In genomic region chr11:116625081-116626000, GRCm38 (mm10) we compare ENCODE assay signal across 9 mouse cellular contexts. TPM values are rescaled to one million over a fixed set of nuclear protein-coding genes. Genes with fewer than 3 reads are reported as not detected.
A peak's percentile ranks its signal among the peaks of the same experiment; 100 is the strongest.
DNase-seq lines count a peak whose midpoint lies in the region; ATAC-seq and TF ChIP-seq lines count a peak whose summit lies in the region.
"Had no signal": no experiment of that assay in that cellular context is flagged by ENCODE, and none has a peak within 500 bp of the region (broad histone marks: within the 10 kb centered on the region; RNA-seq: fewer than 3 reads in every experiment).

No protein-coding gene starts in this region.

- H3K4me3 ChIP-seq in lung, embryonic 14.5 days (ENCODE audit: low read depth, low read length), result no peak overlapping the region

- no peak overlapping the region for H3K9ac ChIP-seq in lung, embryonic 14.5 days
- H3K9ac ChIP-seq: limb, embryonic 13.5 days had no signal

- H3K4me2 ChIP-seq in lung, embryonic 14.5 days, result no peak overlapping the region

- no peaks in the 10 kb centered on the region for H3K27me3 ChIP-seq in lung, embryonic 14.5 days (ENCODE audit: insufficient read depth, low read length)
- no peaks in the 10 kb centered on the region for H3K27me3 ChIP-seq in splenic B cell, adult 2 months (ENCODE audit: control insufficient read depth, insufficient read depth, low read length, poor library complexity, severe bottlenecking)

- ATAC-seq in lung, embryonic 14.5 days (ENCODE audit: insufficient read depth), result no peak

- H3K27ac ChIP-seq in lung, embryonic 14.5 days (ENCODE audit: low read depth), result no peak overlapping the region
- H3K27ac ChIP-seq: limb, embryonic 13.5 days had no signal

- no peaks in the 10 kb centered on the region for H3K36me3 ChIP-seq in lung, embryonic 14.5 days (ENCODE audit: insufficient read depth)
- H3K36me3 ChIP-seq in splenic B cell, adult 2 months (ENCODE audit: control insufficient read depth, insufficient read depth, low read length, poor library complexity, severe bottlenecking), result no peaks in the 10 kb centered on the region
- H3K36me3 ChIP-seq: limb, embryonic 13.5 days had no signal

- TF ChIP-seq CTCF in lung, embryonic 14.5 days (IDR thresholded peaks at IDR 0.05; ENCODE audit: low read depth), result peak; percentile 75

- peaks cover 26% of the 10 kb centered on the region for H3K4me1 ChIP-seq in lung, embryonic 14.5 days (ENCODE audit: insufficient read depth)

- H3K9me3 ChIP-seq in lung, embryonic 14.5 days (ENCODE audit: low read depth, low read length), result no peaks in the 10 kb centered on the region
- H3K9me3 ChIP-seq: limb, embryonic 13.5 days had no signal

- peak; percentile 70 for DNase-seq in gastrocnemius, postnatal 10 days
- DNase-seq in gastrocnemius, adult 8-10 months (ENCODE audit: low spot score in 2 of 2), result no peak
- peak; percentile 50 for DNase-seq in urinary bladder, postnatal 14 days (ENCODE audit: low spot score)
- DNase-seq in urinary bladder, postnatal 36 days (ENCODE audit: low spot score in 2 of 2), result no peak
- DNase-seq in embryo, embryonic 11 days, result peak; percentile 64
- DNase-seq in lung, embryonic 14.5 days, result peak; percentile 61
- peak; percentile 85 for DNase-seq in splenic B cell, adult 2 months (ENCODE audit: low read depth, low spot score)
- DNase-seq in ovary, postnatal 36 days (ENCODE audit: low spot score), result no peak

- WGBS in lung, embryonic 14.5 days, result 73% methylated on average over 17 of the region's 17 CpGs

RNA-seq across cellular contexts. Expression of gene Rhbdf2, which starts 1.5 kb away (rescaled TPM):
- 1 to 10 TPM; 5.2 to 8.4 TPM for total RNA-seq in gastrocnemius, postnatal 10 days (2021)
- total RNA-seq in gastrocnemius, adult 8-10 months (2022), result 10 to 100 TPM; 10.6 to 19.9 (median 11.2) TPM
- polyA plus RNA-seq in lung, embryonic 14.5 days (2014; fragmentation: Nextera tagmentation; extraction: Ambion mirVana), result 8.9 and 9.8 TPM in 2 replicates

RNA-seq across cellular contexts. Expression of gene Prcd, which starts 28.0 kb away (rescaled TPM):
- total RNA-seq in gastrocnemius, postnatal 10 days (2021), result under 1 TPM in 1 of 2 experiments, not detected in 1; 0.81 TPM
- under 1 TPM in 2 of 4 experiments, not detected in 2; 0.29 to 0.51 TPM for total RNA-seq in gastrocnemius, adult 8-10 months (2022)
- polyA plus RNA-seq in lung, embryonic 14.5 days (2014; fragmentation: Nextera tagmentation; extraction: Ambion mirVana), result 0.53 and 1.6 TPM in 2 replicates

RNA-seq across cellular contexts. Expression of gene Cygb, which starts 28.8 kb away (rescaled TPM):
- total RNA-seq in gastrocnemius, postnatal 10 days (2021), result 10 to 100 TPM; 26.6 to 30.3 TPM
- 10 to 100 TPM in 2 of 4 experiments, 1 to 10 TPM in 2; 6.4 to 14.4 (median 10.1) TPM for total RNA-seq in gastrocnemius, adult 8-10 months (2022)
- 9.5 and 10.0 TPM in 2 replicates for polyA plus RNA-seq in lung, embryonic 14.5 days (2014; fragmentation: Nextera tagmentation; extraction: Ambion mirVana)

RNA-seq across cellular contexts. Expression of gene Aanat, which starts 39.1 kb away (rescaled TPM):
- total RNA-seq in gastrocnemius, postnatal 10 days (2021), result not detected
- not detected for total RNA-seq in gastrocnemius, adult 8-10 months (2022)
- not detected in 2 replicates for polyA plus RNA-seq in lung, embryonic 14.5 days (2014; fragmentation: Nextera tagmentation; extraction: Ambion mirVana)
- polyA plus RNA-seq: limb, embryonic 13.5 days had no signal

RNA-seq across cellular contexts. Expression of gene Ube2o, which starts 44.1 kb away (rescaled TPM):
- 10 to 100 TPM; 20.7 to 24.9 TPM for total RNA-seq in gastrocnemius, postnatal 10 days (2021)
- total RNA-seq in gastrocnemius, adult 8-10 months (2022), result 10 to 100 TPM; 22.4 to 27.6 (median 22.5) TPM
- 17.4 and 22.8 TPM in 2 replicates for polyA plus RNA-seq in lung, embryonic 14.5 days (2014; fragmentation: Nextera tagmentation; extraction: Ambion mirVana)

Comparison
In these comparisons a context has a peak if more than half of its experiments do, and no peak if none do; other contexts are left out.
1. DNase-seq: peak in gastrocnemius, postnatal 10 days (single experiment), urinary bladder, postnatal 14 days (single experiment), embryo, embryonic 11 days (single experiment), lung, embryonic 14.5 days (single experiment) and splenic B cell, adult 2 months (single experiment); none in gastrocnemius, adult 8-10 months (0 of 2), urinary bladder, postnatal 36 days (0 of 2) and ovary, postnatal 36 days (single experiment).